Mouse (Mus musculus): ENCODE measurements around the gene Srpk2.
A peak's percentile ranks its signal among the peaks of the same experiment; 100 is the strongest.

GRCm38 (mm10) chr5:23656590-23656989 lies 27.8 kb downstream of the Srpk2 start:
- TF ChIP-seq CTCF (IDR thresholded peaks at IDR 0.05 in 2 of 3, conservative IDR thresholded peaks at IDR 0.05 in 1 of 3; ENCODE audit: control insufficient read depth in 1 of 3, insufficient read depth in 1 of 3, low read depth in 2 of 3, low read length in 3 of 3, poor library complexity in 1 of 3, severe bottlenecking in 1 of 3) (peak in 1 of 3 experiments; percentile 58; a peak in 2 of 6 replicates), POLR2A (IDR thresholded peaks at IDR 0.05; ENCODE audit: control insufficient read depth in 1 of 2, insufficient read depth in 1 of 2, low read depth in 1 of 2, low read length in 2 of 2, poor library complexity in 1 of 2) (no peak), BHLHE40 (IDR thresholded peaks at IDR 0.05; ENCODE audit: borderline replicate concordance, low read depth, low read length) (no peak), ZNF384 (IDR thresholded peaks at IDR 0.05; ENCODE audit: low read depth, low read length) (no peak), MAFK (IDR thresholded peaks at IDR 0.05; ENCODE audit: borderline replicate concordance, low read depth, low read length) (no peak), TAL1 (IDR thresholded peaks at IDR 0.05; ENCODE audit: low read length) (no peak), CHD2 (IDR thresholded peaks at IDR 0.05; ENCODE audit: low read length) (no peak), EP300 (IDR thresholded peaks at IDR 0.05; ENCODE audit: low read depth in 1 of 2, low read length in 2 of 2) (no peak), MXI1 (IDR thresholded peaks at IDR 0.05; ENCODE audit: low read depth, low read length) (no peak), ELF1 (IDR thresholded peaks at IDR 0.05; ENCODE audit: low read depth, low read length) (no peak), E2F4 (IDR thresholded peaks at IDR 0.05; ENCODE audit: borderline replicate concordance, low read depth, low read length) (no peak), MYC (IDR thresholded peaks at IDR 0.05; ENCODE audit: low read depth, low read length) (no peak), USF2 (IDR thresholded peaks at IDR 0.05; ENCODE audit: borderline replicate concordance in 1 of 2, insufficient read depth in 1 of 2, low read depth in 1 of 2, low read length in 2 of 2) (no peak)
